Mouse (Mus musculus) adrenal gland, postnatal 10 days (tissue): ENCODE data around the gene Ntm. TPM values are rescaled to one million over a fixed set of nuclear protein-coding genes. Genes with fewer than 3 reads are reported as not detected.

ENCODE experiments used
- DNase-seq: peaks from one replicate; pipeline ENCODE4 v3.0.0; 2021; ENCODE audit warnings: mixed read lengths
- long read RNA-seq, 2 experiments: library from polyadenylated mRNA; stranded (forward); transcript quantifications; one replicate each; pipeline ENCODE4 v2.0.0; 2021
- total RNA-seq, 2 experiments: library from RNA; stranded (reverse); gene quantifications; 2 replicates each; pipeline ENCODE4 v1.2.3; 2021

The Ntm gene
- total RNA-seq, result 1 to 10 TPM; 1.5 to 1.7 TPM
- long read RNA-seq, experiment 1, partial matches to known transcripts, result 2 of 3 reads
- long read RNA-seq, experiment 1, other reads (novel, unspliced or antisense), result 1 of 3 reads
- long read RNA-seq, experiment 2, result 0 reads

DNA sequence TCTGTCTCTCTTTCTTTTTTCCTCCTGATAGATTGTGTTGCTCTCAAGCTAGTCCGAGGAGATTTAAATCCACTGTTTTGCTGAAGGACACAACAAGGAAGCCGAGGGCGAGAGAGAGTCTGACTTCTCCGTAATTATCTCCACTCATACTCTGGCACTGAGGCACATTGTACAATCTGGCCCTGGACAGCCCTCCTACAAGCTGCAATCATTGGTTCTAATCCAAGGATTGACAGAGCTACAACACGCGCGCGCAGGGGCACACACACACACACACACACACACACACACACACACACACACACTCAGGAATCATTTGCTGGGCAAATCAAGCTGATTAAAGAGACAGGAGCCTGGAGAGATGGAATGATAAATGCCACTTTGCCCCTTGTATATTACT lies at the start of gene Ntm:
TSS of gene Ntm (minus strand) at position 164 of the 400 bp plus-strand sequence.
- peak; percentile 49 for DNase-seq

DNA sequence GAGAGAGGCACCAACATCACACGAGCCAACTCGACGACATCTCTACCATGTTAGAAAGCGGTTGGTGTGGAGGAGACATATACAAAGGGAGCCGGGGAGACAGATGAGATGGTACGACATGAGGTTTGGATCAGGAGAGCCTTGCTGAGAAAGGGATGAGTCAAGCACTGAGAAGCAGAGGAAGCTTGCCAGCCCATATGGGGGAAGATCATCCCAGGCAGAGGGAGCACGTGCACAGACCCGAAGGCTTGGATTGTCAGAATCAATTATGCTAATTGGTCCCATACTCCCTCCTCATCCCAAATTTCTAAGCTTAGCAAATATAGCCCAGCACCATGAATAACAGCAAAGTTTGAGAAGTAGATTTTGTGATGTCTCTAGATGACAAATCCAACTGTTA lies 42.8 kb upstream of the Ntm start:
- no peak for DNase-seq

DNA sequence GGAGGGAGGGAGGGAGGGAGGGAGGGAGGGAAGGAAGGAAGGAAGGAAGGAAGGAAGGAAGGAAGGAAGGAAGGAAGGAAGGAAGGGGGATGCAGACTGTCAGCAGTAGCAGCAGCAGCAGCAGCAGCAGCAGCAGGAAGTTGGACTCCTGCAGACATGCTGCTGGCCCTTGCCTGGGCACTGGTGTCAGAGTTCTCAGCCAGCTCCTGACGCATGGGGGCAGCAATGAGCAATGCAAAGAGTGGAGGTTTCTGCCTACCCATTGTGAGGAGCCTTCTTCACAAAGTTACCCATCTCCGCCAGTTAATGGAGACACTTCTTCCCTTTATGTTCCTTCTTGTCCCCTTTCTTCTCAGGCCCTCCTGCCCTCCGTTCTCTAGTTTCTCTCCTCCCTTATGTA lies 40.7 kb upstream of the Ntm start:
- peak; percentile 88 for DNase-seq

DNA sequence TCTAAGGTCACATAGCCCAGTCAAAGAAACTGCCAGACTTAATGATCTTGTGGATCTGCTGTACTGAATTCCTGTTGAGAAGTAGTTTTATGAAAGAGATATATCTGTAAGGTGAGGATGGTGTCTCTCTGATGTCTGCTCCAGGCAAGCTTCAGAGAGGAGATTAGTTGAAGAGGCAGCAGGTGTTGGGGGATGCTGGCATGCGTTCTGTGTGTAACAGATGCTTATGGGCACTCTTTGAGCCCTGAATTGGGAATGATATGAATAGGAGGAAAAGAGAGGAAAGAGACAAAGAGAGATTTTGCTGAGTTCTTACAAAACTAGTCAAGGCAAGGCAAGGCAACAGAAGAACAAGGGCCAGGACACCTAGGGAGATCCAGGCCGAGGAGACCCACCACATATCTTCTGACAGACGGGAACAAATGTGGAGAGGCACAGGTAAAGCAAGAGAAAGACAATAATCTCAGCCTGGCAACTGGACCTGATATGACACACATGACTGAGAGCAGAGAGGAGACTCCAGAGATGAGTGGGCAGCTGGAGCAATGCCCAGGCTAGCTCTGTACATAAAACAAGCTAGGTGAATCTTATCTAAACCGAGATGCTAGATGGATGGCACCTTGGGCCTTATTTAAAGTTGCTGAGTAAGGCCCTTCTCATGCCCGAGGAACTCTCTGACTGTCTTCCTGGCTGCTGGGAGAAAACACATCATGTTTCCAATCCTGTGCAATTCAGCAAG lies 18.4 kb upstream of the Ntm start:
- DNase-seq, result no peak

DNA sequence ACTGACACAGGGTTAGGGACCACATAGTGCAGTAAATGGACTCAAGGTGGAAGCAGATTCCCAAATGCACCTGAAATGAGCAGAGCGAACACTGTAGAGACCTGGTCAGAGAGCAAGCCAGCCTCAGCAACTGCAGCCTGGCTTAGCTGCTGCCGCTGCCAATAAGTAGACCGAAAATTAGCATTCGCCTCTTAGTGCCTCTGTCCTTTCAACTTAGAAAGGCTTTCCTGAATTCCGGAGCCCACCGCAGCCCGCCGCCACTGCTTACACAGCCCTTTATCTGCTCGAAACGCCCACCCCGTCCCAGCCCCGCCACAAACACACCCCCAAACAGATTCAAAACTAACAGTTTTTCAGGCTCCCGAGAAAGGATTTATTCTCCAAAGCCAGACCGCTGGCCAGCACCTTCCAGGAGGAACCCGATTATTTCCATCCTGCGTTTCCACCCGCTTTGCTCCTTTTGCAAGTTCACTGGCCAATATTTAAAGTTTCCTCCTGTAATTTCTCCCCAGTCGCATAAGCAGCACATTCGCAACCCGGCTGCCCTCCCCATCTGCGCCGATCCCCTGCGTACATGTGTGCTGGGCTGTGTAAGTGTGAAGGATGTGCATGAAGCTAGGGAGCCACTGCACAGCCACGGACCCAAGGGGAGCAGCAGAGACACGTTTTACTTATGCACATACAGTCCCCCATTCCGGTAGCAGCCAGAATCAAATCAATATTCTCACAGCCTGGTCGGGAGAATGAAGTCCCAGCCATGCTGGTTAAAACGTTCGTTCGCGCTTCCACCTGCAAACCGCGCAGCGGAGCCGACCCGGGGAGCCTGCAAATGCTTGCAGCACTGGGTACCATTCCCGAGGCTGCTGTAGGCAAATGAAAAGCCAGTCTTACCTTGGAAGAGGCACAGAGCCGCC lies 730 bp downstream of the Ntm start:
- peak; percentile 10 for DNase-seq

DNA sequence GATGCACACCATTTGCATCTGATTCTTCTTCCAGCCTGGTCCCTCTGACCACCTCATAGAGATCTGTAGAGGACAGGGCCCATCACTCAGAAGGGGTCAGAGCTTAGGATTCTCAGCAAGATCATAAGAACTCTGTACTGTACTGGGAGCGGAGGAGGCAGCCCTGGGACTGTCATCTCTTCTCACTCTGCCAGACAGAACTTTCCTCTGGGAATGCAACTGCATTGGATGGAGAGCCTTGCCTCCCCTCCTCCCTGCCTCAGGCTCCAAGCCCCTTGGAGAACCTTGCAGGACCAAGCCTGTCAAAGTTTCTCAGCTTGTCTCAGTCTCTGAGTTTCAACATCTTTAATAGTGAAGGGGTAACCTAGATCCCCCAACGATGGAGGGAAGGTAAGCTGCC lies 1.4 kb downstream of the Ntm start:
- DNase-seq, result no peak

DNA sequence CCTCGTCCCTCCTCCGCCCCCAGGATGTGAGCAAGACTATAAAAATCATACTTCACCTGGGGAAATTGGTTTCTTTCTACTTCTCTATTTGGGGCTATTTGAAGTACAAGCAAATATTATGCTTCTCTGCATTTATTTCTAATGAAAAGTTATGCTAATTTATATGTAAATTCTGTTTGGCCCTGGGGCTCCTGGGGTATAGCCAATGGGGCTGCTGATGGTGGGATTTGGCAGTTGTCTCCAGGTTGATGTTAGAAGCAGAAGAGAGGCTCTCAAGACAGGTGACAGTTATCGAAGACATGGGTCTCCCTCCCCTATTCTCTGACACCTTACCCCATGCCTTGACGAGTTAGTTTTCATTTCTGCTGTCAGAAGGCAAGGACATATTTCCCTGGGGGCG lies 2.2 kb downstream of the Ntm start:
- DNase-seq, result no peak

DNA sequence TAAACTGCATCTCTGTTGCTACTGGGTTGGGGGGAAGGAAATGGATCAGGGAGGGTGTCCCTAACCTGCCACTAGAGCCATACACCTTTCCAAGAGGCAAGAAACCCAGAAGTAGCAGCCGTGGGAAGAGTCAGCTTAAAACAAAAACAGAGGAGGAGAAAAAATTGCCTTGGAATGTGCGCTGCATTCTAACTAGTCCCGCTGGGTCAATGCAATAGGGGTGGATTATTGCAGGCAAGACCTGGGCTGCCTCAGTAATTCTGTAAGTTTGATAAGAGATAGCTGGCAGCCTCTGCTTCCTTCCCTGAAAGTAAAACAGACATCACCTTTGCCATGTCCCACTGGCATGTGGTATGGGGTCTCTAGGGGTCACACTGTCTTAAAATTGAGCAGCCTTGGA lies 2.7 kb downstream of the Ntm start:
- no peak for DNase-seq

DNA sequence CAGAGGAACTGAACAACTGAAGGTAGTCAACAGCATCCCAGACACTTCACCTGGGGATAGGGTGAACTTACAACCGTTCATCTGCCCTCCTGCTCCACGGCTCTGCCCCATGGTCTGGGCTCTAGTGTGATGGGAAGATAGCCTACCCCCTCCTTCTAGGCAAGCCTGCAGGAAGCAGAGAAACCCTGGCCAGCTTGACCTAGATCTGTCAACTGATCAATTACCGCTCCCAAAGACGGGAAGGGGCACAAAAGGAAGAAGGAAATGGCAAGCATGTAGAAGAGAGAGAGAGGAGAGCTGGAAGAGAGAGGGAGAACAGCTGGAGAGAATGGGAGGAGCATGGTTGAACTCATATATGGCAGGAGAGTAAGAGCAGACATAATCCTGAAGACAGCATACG lies 6.0 kb downstream of the Ntm start:
- no peak for DNase-seq

DNA sequence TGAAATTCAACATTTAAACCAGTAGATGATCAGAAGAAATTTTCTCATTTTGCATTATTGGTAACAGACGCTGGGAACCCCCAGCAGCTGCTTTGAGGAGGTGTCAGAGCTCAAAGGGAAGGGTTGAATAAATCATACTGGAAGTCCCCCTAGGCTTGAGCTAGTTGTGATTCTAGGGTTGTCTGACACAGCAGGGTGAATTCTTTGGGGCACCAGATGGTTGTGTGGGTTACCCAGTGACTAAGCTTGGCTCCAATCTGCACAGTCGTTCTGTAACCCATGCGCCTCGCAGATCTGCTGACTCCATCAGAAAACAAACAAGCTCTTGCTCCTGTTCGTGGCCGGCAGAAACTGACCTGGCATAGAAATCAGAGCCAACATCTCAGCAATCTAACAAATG lies 8.9 kb downstream of the Ntm start:
- no peak for DNase-seq

DNA sequence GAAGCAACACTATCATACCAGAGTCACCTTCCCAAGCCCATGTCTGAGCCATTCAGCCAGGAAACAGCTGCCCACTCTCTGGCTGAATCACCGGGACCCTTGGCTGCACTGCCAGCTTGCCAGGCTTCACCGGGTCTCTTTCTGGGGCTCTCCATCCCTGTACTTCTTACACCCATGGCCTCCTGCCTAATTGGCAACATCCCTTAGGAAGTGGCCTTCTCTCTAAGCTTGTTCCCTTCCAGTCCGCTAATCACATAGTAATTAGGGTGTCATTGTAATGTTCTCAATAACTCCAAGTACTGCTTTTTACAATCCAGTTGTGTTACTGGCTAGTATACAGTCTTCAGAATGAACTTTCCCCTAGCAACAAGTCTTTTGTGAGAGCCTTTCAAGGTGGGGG lies 13.9 kb downstream of the Ntm start:
- no peak for DNase-seq

DNA sequence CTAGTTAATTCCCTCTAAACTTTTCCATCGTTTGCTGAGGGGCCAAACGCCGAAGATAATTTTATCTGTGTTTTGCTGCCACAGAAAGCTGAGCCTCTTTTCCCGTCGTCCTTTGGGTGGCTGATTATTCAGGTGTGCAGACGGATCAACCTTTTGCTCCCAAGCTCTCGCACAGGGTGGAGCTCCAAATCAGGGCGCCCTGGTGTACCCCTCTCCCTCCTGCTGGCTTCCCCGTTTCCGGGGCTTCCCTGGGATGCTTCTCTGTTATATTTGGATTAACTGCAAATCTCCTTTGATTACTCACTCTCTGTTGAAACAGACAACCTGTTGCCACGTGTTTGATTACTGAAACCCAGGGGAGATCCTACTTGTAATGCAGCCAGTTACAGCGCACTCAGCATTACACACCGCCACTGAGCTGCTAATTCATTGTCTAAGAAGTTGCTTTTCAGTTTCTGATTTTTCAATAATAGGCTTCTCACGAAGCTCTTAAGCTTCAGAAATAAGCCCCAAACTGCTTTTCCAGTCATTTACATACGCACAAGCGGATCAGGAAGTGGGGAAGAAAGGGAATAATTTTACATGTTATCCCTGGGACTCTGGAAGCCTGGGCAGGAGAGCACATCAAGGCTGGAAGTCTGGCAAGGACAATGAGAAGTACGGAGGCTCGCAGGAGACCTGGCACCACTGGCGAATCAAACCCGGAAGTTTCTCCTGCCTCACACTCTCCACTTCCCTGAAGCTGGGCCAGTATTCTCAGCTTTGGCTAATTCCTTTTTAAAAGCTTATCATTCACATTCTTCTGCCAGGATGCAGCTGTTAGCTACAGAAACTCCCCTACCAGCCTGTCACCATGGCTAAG lies 19.5 kb downstream of the Ntm start:
- peak; percentile 5 for DNase-seq

DNA sequence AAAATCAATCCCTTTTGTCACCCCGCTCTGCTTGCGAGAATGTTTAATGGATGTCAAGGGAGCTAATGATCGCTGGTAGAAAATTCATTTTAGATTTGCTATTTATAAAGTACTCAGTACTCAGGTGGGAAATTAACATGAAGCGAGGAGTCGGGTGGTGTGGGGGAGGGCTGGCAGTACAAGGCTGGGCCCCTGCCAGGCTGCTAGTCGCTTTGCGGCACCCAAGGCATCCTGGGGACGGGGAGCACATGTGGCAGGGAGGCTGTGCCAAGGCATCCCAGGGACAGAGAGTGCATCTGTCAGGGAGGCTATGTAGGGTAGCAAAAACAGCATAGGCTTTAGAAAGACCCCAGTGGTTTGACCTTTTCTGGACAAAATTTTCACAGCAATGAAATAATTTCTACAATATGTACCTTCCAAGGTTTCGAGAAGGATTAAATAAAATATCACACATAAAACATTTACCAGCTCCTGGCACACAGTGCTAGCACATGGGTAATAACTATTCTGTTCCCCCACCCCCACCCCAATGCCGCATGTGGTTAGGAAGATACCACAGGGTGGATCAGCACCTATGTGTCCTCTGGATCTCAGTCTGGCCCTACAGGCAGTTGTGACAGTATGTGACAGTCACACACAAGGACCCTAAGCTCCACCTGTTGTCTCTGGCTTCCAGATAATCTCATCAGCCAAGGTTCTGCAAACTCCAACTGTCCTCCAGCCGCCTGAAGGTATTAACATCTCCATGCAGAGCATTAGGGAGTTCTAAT lies 20.6 kb downstream of the Ntm start:
- DNase-seq, result no peak

DNA sequence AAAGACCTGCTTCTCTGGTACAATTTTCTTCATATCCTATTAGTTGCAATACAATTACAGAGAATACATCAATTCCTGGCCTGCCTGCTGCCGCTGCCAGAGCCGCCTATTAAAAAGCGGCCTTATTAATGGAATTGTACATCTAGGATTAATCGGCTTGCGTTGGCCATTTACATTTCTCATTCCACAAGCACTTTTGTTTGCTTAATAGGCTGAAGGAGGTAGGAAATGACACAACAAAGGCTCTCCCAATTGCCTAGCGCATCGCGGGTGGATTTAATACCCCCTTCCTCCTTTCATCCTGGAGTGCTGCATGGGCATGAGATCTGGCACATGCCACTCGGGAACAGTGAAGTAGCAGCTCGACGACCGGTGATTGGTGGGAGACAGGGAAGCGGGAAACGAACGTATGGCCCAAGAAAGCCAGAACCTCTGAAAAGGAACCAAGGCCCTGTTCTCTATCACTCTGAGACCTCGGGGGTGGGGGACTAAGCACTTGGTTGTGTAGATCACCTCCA lies 23.4 kb downstream of the Ntm start:
- DNase-seq, result no peak

DNA sequence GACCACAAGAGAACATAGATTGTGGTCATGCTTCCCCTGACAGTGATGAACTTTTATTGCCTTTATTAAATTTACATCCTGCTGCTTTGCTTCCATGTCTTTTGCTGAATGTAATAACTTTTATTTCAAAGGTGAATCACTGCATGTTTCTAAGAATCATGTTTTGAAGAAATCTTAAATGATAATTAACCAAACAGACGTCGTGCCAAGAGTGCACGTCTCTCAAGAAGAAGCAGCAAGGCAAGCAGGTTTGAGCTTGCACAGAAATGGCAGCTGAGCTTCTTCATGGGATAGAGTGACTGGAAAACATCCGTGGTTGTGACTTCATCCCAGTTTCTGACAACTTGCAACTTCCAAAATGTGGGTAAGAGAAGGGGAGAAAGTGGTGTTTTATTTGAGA lies 34.1 kb downstream of the Ntm start:
- no peak for DNase-seq

DNA sequence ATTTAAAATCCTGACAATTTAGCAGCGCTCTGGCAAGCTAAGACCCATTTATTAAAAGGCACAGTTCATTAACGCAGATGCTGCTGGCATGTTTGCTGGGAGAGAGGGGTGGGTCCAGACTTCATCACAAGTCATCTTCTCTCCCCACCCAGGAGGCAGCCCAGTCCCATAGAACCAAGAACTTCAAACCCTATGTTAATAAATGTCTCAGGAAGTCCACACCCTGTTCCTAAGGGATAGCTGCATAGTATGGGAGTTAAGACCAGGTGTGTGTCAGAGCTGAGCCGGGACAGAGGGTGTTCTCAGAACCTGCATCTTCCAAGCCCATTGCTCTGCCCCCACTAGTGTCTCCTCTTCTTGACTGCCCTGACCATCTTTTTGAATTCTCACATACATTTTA lies 37.6 kb downstream of the Ntm start:
- DNase-seq, result no peak

DNA sequence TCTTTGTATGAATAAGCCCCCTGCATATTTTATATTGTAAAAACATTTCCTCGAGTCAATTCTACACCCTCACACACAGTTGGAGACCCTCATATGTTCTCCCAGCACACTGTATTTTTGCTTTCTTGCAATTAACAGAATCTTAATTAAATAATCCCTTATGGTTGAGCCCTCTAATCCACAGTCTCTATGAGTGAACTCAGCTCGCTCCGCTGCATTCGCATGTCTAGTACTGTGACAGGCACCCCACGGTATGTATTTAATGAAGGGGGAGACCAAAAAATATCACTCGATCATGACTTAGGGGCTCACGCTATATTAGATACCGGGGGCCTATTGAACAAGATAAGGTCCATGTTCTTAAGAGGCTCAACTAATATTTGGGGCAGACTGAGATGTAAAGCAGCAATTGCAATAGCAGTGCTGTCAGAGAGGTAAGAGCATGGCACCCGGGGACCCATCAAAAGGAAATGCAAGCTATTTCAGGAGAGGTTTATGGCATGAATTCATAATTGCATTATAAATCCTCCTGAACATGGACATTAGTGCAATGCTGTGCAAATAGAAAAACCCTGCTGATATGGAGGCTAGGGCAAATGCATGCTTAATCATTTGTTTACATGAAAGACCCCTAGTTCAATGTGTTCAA lies 64.4 kb downstream of the Ntm start:
- DNase-seq, result no peak

DNA sequence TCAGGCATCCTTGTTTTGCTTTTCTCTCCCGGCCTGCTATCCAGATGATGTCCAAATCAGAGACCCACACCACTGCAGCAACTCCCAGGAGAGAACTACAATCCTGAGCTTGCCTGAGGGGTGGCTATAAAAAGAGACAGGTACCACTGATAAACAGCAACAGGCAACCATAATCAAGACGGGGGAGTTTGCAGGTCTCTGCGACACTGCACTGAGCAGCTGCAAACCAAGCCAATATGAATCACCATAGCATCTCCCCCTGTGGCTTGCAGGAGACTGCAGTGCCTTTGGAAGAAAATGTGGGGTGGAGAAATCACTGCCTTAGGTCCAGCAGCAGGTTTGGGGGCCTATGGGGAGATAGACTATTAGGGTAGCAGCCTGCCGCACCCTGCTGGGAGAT lies 65.5 kb downstream of the Ntm start:
- no peak for DNase-seq

DNA sequence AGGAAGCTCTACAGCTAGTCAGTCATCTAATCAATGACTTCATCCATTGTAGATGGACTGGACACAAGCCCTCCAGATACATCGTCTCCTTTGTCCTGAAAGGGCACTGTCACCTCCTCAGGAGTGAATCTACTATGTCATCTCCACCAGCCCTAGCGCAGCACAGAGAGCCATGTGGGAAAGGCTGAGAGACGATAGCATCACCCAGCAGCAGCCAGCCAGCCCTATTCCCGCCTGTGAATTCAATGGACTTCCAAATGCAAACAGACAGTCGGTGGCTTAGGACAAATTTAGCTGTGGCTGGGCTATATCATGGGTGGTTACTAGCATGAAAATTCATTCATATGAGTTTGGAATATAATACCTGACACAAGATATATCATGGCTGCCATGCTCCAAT lies 70.1 kb downstream of the Ntm start:
- DNase-seq, result no peak

DNA sequence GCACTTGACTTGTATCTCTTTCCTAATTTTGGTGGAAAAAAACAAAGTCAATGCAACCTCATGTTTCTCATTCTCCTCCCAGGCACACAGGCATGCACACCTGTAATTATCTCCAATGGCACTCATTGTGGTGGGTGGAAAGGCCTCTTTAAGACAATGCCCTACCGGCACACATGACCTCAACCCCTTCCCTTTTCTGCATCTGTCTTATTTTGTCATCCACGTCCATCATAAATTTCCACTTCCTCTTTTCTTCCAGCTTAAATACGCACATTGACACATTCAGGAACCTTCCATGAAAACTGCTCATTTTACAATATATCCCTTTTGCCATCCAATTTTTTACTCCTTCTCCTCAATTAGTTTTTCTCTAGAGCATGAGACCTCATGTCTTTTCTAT lies 74.2 kb downstream of the Ntm start:
- no peak for DNase-seq

DNA sequence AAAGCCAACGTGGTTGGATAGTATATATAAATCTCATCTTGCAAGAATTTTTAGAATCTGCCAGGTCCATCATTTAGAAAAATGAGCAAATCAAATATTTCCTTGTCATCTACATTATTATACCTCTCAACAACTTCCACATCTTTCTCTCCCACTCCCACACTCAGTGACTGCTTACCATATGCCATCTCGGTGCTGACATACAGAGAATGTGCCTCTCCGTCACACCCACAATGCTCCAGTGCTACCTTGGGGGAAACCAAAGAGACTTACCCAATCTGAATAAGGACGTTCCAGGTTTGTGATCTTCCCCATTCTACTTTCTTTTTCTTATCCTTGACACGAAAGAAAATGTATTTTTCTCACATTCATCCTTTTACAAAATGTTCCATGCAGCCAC lies 75.0 kb downstream of the Ntm start:
- DNase-seq, result no peak
